Mouse (Mus musculus) heart, adult 9 months (tissue): Measurements from ENCODE around the gene Plekhb1.

Experiments used
- DNase-seq, 2 experiments: peaks; one replicate each; pipeline ENCODE4 v3.0.0; 2022; ENCODE audit warnings: low spot score in 2 of 2

Plekhb1 gene

GRCm38 (mm10) chr7:100662231-100662630 is at the start of gene Plekhb1:
Gene Plekhb1, minus strand, starts transcription at chr7:100662414.
- DNase-seq: no peak

DNA sequence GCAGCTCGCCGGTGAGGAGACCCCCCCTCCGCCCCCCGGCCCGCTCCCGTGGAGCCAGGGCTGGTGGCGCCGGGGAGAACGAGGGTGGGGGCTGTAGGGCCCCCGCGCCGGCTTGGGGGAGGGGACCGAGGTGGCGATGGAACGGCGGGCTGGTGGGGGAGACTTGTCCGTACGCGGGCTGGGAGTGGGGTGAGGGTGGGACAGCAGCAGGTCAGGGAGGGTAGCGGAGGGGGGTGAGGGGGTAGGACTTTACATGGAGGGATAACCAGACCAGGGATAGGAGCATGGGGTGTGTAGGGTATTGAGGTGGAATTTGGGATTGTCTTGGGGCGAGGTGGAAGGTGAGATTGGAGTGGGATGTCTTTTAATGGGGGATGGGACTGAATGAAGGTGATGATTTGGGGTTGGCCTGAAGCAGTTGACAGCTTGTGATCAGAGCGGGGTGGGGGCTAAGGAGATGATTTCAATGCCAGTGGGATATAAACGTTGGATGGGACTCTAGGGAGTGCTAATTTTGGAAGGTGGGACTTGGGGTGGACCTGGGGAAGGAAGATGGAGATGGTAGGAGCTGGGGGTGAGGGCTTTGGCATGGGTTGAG is 44.8 kb upstream of the Plekhb1 start:
- peak in 1 of 2 experiments; percentile 41 for DNase-seq

DNA sequence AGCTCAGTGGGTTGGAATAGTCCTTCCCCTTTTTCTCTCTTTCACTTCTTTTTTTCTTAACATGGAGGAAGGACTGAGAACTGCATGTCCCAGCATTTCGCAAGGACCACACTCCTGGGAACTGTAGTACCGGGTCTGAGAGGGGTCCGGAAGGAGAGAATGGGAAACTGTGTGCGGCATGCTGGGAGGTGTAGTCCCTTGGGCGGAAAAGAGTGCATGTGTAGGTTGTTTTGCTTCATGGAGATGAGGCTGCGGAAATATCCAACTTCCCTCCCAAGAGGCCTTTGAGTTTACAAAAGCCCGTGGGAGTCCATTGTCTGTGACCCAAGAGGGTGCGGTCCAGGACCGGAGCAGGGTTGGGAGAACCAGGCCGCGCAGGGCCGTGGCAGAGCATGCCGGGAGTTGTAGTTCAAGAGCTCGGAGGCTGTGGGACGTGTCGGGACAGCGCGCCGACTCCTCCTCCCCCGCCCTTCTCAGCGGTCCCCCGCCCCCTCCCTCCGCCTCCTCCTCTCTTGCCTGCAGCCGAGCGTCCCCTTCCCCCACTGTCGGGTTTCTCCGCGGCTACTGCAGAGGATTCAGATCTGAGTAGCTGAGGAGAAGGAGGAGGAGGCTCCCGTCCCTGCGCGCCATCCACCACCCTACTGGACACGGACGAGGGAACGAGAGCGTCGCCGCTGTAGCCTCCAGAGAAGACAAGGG is 44.1 kb upstream of the Plekhb1 start, which contains the start of gene Fam168a:
Gene Fam168a, plus strand, starts transcription at position 493 of the 699 bp plus-strand sequence.
- DNase-seq: peak; percentile 94 to 95

- no peak for DNase-seq
Observed at GRCm38 (mm10) chr7:100699771-100700770, 37.9 kb upstream of the Plekhb1 start.

DNA sequence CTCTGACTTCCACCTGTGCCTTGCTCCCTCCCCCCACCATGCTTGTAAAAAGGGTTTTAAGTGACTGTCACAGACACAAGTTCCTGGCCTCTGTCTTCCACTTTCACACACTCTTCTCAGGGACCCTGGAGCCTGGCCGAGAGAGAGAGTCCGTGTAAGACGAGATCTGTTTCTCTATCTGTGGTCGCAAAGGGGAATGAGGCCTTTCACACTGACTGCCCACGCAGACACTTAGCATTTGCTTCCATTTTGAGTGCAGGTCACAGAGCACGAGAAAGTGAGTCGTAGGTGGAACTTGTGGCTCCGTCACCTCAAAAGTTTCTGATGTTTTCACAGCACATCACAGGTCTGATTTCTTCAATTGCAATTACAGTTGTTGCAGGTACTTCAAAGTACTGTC is 31.0 kb upstream of the Plekhb1 start:
- no peak for DNase-seq

GRCm38 (mm10) chr7:100688471-100688870 is 26.3 kb upstream of the Plekhb1 start:
- no peak for DNase-seq

GRCm38 (mm10) chr7:100685061-100686030 is 23.1 kb upstream of the Plekhb1 start:
- DNase-seq: peak; percentile 36 to 44

- peak in 1 of 2 experiments; percentile 26 for DNase-seq
Observed at GRCm38 (mm10) chr7:100684538-100684937, 22.3 kb upstream of the Plekhb1 start.

DNA sequence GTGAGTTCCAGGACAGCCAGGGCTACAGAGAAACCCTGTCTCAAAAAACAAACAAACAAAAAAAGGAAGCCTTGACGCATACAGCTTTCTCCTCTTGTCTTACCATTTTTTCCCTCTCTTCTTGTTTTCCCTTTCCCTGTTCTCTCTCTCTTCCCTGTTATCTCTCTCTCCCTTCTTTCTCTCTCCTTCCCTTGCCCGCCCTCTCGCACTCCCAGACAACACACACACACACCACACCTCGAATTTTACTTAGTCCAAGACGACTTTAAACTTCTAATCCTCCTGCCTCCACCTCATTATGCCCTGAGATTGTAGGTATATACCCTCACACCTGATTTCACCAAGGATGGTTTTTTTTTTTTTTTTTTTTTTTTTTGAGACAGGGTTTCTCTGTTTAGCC is 21.9 kb upstream of the Plekhb1 start:
- DNase-seq: no peak

- DNase-seq: no peak
Observed at GRCm38 (mm10) chr7:100683241-100683640, 21.0 kb upstream of the Plekhb1 start.

DNA sequence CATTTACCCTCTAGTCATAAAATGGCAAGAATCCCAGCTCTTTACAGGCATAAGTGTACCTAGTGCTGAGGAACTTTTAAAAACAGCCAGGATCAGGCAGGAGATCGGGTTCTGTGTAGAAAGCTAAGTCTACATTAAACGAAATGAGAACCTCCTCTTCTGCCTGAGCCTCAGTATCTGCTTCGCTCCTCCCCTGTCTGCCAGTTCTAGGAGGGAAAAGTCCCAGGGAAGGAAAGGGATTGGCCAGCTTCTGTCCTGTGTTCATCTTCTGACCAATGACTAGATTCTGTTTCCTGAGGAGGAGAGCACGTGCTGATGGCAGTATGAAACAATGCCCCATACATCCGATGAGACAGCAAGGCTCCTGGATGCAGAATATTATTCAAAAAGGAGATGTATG is 18.9 kb upstream of the Plekhb1 start:
- DNase-seq: no peak

DNA sequence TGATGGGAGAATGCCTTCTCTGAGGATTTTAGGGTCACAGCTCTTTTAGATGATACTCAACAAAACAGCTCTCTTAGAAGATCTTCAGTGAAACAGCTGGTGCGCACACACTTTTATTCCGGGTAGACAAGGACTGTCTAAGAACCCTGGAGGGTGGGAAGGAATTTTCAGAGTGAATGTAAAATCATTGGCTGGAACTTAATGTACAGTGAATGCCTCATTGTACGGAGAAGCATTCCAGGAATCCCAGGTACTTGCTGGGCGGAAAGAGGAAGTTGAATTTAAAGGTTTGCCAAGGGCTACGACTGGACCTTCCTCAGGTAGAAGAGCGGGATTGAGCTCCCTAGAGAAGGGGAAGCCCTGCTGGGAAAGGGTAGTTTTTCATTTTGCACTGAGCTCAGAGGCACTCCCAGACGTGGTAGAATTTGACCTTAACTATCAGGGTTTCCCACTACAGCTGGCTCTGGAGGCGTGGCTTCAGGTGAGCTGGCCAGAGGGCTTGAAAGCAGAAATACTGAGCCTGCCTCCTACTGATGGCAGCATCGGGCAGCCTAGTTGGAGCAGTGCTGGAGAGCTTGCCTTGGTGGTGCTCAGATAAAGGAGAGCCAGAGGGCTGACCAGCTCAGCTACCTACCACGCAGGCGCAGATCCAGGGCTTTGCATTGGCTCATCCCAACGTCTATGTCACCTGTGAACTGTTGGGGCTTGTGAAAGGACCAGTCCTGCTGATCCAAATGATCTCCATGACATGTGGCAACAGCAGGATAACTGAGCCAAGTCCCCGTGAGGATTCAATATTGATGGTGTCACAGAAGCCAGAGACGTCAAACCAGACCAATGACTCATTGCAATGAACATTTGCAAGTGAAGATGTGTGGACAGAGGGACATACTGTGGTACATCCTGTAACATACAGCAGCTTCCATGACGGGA is 17.0 kb upstream of the Plekhb1 start:
- DNase-seq: no peak

- DNase-seq: no peak
Observed at GRCm38 (mm10) chr7:100678052-100678451, 15.8 kb upstream of the Plekhb1 start.

GRCm38 (mm10) chr7:100674941-100675340 is 12.7 kb upstream of the Plekhb1 start:
- peak in 1 of 2 experiments; percentile 18 for DNase-seq

GRCm38 (mm10) chr7:100673452-100673851 is 11.2 kb upstream of the Plekhb1 start:
- DNase-seq: no peak

DNA sequence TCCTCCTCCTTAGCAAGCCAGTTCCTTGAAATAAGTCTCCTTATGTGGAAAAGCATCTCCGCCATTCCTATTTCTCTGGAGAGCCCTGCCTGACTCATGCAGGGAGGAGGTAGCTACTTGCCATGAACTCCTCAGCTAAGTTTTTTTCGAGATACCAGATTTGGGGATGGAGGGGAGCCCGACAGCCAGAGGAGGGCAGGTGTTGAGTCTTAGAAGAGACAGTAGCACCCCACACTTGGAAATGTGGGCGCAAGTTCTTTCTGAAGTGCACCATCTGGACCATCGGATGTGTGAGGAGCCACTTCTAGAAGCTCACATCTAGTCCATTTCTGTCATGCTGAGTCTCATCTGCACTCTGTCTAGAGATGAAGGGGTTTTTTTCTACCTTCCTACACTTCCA is 8.4 kb upstream of the Plekhb1 start:
- DNase-seq: no peak

DNA sequence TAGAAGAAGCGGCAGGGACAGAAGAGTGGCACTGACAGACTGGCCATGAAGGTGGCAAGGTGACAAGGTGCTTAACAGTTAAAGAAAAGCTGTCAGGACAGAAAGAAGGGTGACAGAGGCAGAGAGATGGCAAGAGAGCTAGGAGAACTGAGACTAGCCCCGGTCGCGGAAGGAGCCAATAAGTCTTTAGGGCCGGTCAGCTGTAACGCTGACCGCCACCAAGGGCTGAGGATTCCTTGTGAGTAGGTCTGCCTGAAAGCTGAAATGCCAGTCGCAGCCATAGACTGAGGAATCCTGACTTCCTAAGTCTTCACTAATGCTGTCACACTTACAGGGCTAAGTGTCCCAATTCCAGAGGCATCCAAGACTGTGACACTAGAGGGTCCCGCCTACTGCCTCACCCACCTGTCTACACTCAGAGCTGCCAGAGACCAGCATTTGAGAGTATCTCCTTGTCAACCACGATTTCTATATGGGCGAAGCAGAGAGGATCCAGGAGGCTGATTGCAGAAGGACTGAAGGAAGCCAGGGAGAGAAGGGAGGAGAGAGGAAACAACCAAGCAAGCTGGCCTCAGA is 1.6 kb upstream of the Plekhb1 start:
- no peak for DNase-seq

- peak; percentile 90 to 92 for DNase-seq
Observed at GRCm38 (mm10) chr7:100663190-100663589, 976 bp upstream of the Plekhb1 start.

GRCm38 (mm10) chr7:100661264-100661663 is 950 bp downstream of the Plekhb1 start:
- no peak for DNase-seq
